Mouse (Mus musculus) hindbrain, embryonic 12.5 days (tissue): Measurements from ENCODE around the gene Cnot10. TPM values are rescaled to one million over a fixed set of nuclear protein-coding genes. Genes with fewer than 3 reads are reported as not detected.

Experiments used
- ATAC-seq: fragments of 200-750 bp; cut with Nextera tagmentation; 2 replicates; pipeline ENCODE4 v1.8.0; 2017; ENCODE audit warnings: moderate TSS enrichment; ENCODE audit not compliant: low FRiP score
- H3K27ac ChIP-seq: fragments of 300-500 bp; sonication (generic); 2 replicates; pipeline ENCODE4 v1.5.1; 2016; ENCODE audit warnings: mild to moderate bottlenecking
- H3K27me3 ChIP-seq: fragments of 300-500 bp; sonication (generic); 2 replicates; pipeline ENCODE4 v1.6.1; 2016; ENCODE audit warnings: mild to moderate bottlenecking
- H3K36me3 ChIP-seq: fragments of 300-500 bp; sonication (generic); 2 replicates; pipeline ENCODE4 v1.6.1; 2016; ENCODE audit warnings: mild to moderate bottlenecking
- H3K4me1 ChIP-seq: fragments of 300-500 bp; sonication (generic); 2 replicates; pipeline ENCODE4 v1.6.1; 2016
- H3K4me2 ChIP-seq: fragments of 300-500 bp; sonication (generic); replicated peaks from 2 replicates; pipeline ENCODE4 v1.6.1; 2016; ENCODE audit warnings: mild to moderate bottlenecking
- H3K4me3 ChIP-seq: fragments of 300-500 bp; sonication (generic); 2 replicates; pipeline ENCODE4 v1.5.1; 2016; ENCODE audit warnings: mild to moderate bottlenecking
- H3K9ac ChIP-seq: fragments of 300-500 bp; sonication (generic); 2 replicates; pipeline ENCODE4 v1.6.1; 2016; ENCODE audit warnings: mild to moderate bottlenecking, moderate library complexity
- H3K9me3 ChIP-seq: fragments of 300-500 bp; sonication (generic); replicated peaks from 2 replicates; pipeline ENCODE4 v1.6.1; 2016; ENCODE audit warnings: mild to moderate bottlenecking
- WGBS: fragments of 180-500 bp; shearing (Covaris S2); methylation state at CpG from one replicate; pipeline ENCODE4 v1.1.7; 2016; 5-methylcytosine and 5-hydroxymethylcytosine counted together
- polyA plus RNA-seq: library from polyadenylated mRNA; unstranded; fragments of >200 nt; fragmentation: Nextera tagmentation; extraction: Ambion mirVana; gene quantifications from 2 replicates; pipeline ENCODE4 v1.2.1, GENCODE M21; 2016

The Cnot10 gene
- polyA plus RNA-seq, 1 experiment from 2014 or later, result 67.2 TPM

- peak within 1 kb of the TSS; percentile 82 for H3K9ac ChIP-seq
- peaks cover 34% of the 10 kb centered on the region for H3K4me1 ChIP-seq
- peak; percentile 78 for ATAC-seq
- under 1% methylated on average over 85 of the region's 91 CpGs for WGBS
- peak within 1 kb of the TSS; percentile 91 for H3K27ac ChIP-seq
- no peaks in the 10 kb centered on the region for H3K9me3 ChIP-seq
- H3K36me3 ChIP-seq, result no peaks in the 10 kb centered on the region
- H3K4me3 ChIP-seq, result peak within 1 kb of the TSS; percentile 72
- peak within 1 kb of the TSS; percentile 76 for H3K4me2 ChIP-seq
- peaks cover 8% of the 10 kb centered on the region; the same call in 1 of the 2 replicates for H3K27me3 ChIP-seq
Measured at GRCm38 (mm10) chr9:114563761-114564606, 76.0 kb downstream of the Cnot10 start, which contains the start of gene Trim71. Gene Trim71 (minus strand): TSS chr9:114564369.

GRCm38 (mm10) chr9:114562919-114563751 is 76.8 kb downstream of the Cnot10 start:
- H3K9ac ChIP-seq, result peak overlapping the region; percentile 82
- H3K36me3 ChIP-seq, result no peaks in the 10 kb centered on the region
- H3K4me3 ChIP-seq, result peak overlapping the region; percentile 72
- peaks cover 8% of the 10 kb centered on the region; the same call in 1 of the 2 replicates for H3K27me3 ChIP-seq
- H3K4me2 ChIP-seq, result peak overlapping the region; percentile 76
- H3K4me1 ChIP-seq, result peaks cover 34% of the 10 kb centered on the region
- under 1% methylated on average over 88 of the region's 122 CpGs for WGBS
- peak overlapping the region; percentile 91 for H3K27ac ChIP-seq
- no peaks in the 10 kb centered on the region for H3K9me3 ChIP-seq
- ATAC-seq, result peak; percentile 58

- H3K27me3 ChIP-seq, result peaks cover 8% of the 10 kb centered on the region; the same call in 1 of the 2 replicates
Measured at GRCm38 (mm10) chr9:114562031-114562918, 77.7 kb downstream of the Cnot10 start.

GRCm38 (mm10) chr9:114561671-114561971 is 78.4 kb downstream of the Cnot10 start:
- Histone ChIP-seq H3K27ac (no peak overlapping the region), H3K36me3 (no peaks in the 10 kb centered on the region)
- under 1% methylated on average over 12 of the region's 12 CpGs for WGBS

More at GRCm38 (mm10) chr9:114562031-114562918, 77.7 kb downstream of the Cnot10 start:
- Histone ChIP-seq H3K36me3 (no peaks in the 10 kb centered on the region), H3K9ac (peak overlapping the region; percentile 82), H3K4me1 (peaks cover 34% of the 10 kb centered on the region), H3K4me2 (peak overlapping the region; percentile 76), H3K9me3 (no peaks in the 10 kb centered on the region), H3K4me3 (peak overlapping the region; percentile 72), H3K27ac (peak overlapping the region; percentile 91; the same call in 1 of the 2 replicates)
- under 1% methylated on average over 93 of the region's 101 CpGs for WGBS
- 0 out of 2 replicates have a peak, but pooled peaks have one; percentile 23 for ATAC-seq

GRCm38 (mm10) chr9:114560771-114561670 is 79.0 kb downstream of the Cnot10 start:
- Histone ChIP-seq H3K9me3 (no peaks in the 10 kb centered on the region), H3K4me2 (peak overlapping the region; percentile 76), H3K4me3 (peak overlapping the region; percentile 72), H3K27me3 (peaks cover 8% of the 10 kb centered on the region; the same call in 1 of the 2 replicates), H3K9ac (peak overlapping the region; percentile 39), H3K4me1 (peaks cover 34% of the 10 kb centered on the region), H3K36me3 (no peaks in the 10 kb centered on the region), H3K27ac (no peak overlapping the region)
- 1% methylated on average over 36 of the region's 36 CpGs for WGBS
- ATAC-seq, result no peak

More at GRCm38 (mm10) chr9:114561671-114561971, 78.4 kb downstream of the Cnot10 start:
- Histone ChIP-seq H3K27me3 (peaks cover 8% of the 10 kb centered on the region; the same call in 1 of the 2 replicates), H3K4me1 (peaks cover 34% of the 10 kb centered on the region), H3K9me3 (no peaks in the 10 kb centered on the region), H3K4me3 (peak overlapping the region; percentile 72), H3K4me2 (peak overlapping the region; percentile 76), H3K9ac (peak overlapping the region; percentile 39)
- ATAC-seq, result no peak

GRCm38 (mm10) chr9:114560141-114560540 is 79.8 kb downstream of the Cnot10 start:
- peaks cover 35% of the 10 kb centered on the region for H3K4me1 ChIP-seq
- no peak for ATAC-seq
- H3K4me3 ChIP-seq, result peak overlapping the region; percentile 72
- no peaks in the 10 kb centered on the region for H3K36me3 ChIP-seq
- H3K27me3 ChIP-seq, result peaks cover 8% of the 10 kb centered on the region; the same call in 1 of the 2 replicates
- peak overlapping the region; percentile 28; the same call in 1 of the 2 replicates for H3K9ac ChIP-seq
- H3K9me3 ChIP-seq, result no peaks in the 10 kb centered on the region
- H3K4me2 ChIP-seq, result peak overlapping the region; percentile 76
- H3K27ac ChIP-seq, result no peak overlapping the region
- 8% methylated on average over 7 of the region's 7 CpGs for WGBS

- Histone ChIP-seq H3K27me3 (0 out of 2 replicates have a peak, but pooled peaks cover under 1% of the 10 kb centered on the region), H3K4me1 (peaks cover 46% of the 10 kb centered on the region), H3K36me3 (no peaks in the 10 kb centered on the region), H3K27ac (no peak overlapping the region), H3K9ac (no peak overlapping the region), H3K9me3 (no peaks in the 10 kb centered on the region), H3K4me3 (no peak overlapping the region), H3K4me2 (no peak overlapping the region)
- WGBS, result 11% methylated on average over 7 of the region's 7 CpGs
- ATAC-seq, result no peak
Measured at GRCm38 (mm10) chr9:114557086-114557485, 82.9 kb downstream of the Cnot10 start.

GRCm38 (mm10) chr9:114556276-114556855 is 83.6 kb downstream of the Cnot10 start:
- no peak overlapping the region for H3K4me2 ChIP-seq
- H3K9ac ChIP-seq, result no peak overlapping the region
- ATAC-seq, result no peak
- H3K4me3 ChIP-seq, result no peak overlapping the region
- H3K9me3 ChIP-seq, result no peaks in the 10 kb centered on the region
- H3K27ac ChIP-seq, result no peak overlapping the region
- no peaks in the 10 kb centered on the region for H3K27me3 ChIP-seq
- peaks cover 41% of the 10 kb centered on the region for H3K4me1 ChIP-seq
- H3K36me3 ChIP-seq, result no peaks in the 10 kb centered on the region
- WGBS, result 29% methylated on average over 10 of the region's 10 CpGs

- peaks cover 22% of the 10 kb centered on the region for H3K4me1 ChIP-seq
- H3K4me2 ChIP-seq, result no peak overlapping the region
- ATAC-seq, result peak; percentile 62
- H3K9ac ChIP-seq, result no peak overlapping the region
- H3K27ac ChIP-seq, result peak overlapping the region; percentile 48; the same call in 1 of the 2 replicates
- no peaks in the 10 kb centered on the region for H3K27me3 ChIP-seq
- H3K36me3 ChIP-seq, result no peaks in the 10 kb centered on the region
- no peak overlapping the region for H3K4me3 ChIP-seq
- no peaks in the 10 kb centered on the region for H3K9me3 ChIP-seq
- 41% methylated on average over 5 of the region's 5 CpGs for WGBS
Measured at GRCm38 (mm10) chr9:114554355-114554979, 85.5 kb downstream of the Cnot10 start.

- H3K4me2 ChIP-seq, result no peak overlapping the region
- H3K4me1 ChIP-seq, result peaks cover 27% of the 10 kb centered on the region
- H3K27me3 ChIP-seq, result no peaks in the 10 kb centered on the region
- H3K36me3 ChIP-seq, result no peaks in the 10 kb centered on the region
- ATAC-seq, result no peak
- no peaks in the 10 kb centered on the region for H3K9me3 ChIP-seq
- H3K27ac ChIP-seq, result no peak overlapping the region
- no peak overlapping the region for H3K4me3 ChIP-seq
- no peak overlapping the region for H3K9ac ChIP-seq
Measured at GRCm38 (mm10) chr9:114553828-114554227, 86.2 kb downstream of the Cnot10 start.
